Mouse (Mus musculus): ENCODE measurements around the gene AI661453.
"Not testable (repeated sequence)": the region's sequence is repeated elsewhere in the genome, so short reads cannot be mapped to it uniquely, and the experiment has no call there.

AI661453 gene

DNA sequence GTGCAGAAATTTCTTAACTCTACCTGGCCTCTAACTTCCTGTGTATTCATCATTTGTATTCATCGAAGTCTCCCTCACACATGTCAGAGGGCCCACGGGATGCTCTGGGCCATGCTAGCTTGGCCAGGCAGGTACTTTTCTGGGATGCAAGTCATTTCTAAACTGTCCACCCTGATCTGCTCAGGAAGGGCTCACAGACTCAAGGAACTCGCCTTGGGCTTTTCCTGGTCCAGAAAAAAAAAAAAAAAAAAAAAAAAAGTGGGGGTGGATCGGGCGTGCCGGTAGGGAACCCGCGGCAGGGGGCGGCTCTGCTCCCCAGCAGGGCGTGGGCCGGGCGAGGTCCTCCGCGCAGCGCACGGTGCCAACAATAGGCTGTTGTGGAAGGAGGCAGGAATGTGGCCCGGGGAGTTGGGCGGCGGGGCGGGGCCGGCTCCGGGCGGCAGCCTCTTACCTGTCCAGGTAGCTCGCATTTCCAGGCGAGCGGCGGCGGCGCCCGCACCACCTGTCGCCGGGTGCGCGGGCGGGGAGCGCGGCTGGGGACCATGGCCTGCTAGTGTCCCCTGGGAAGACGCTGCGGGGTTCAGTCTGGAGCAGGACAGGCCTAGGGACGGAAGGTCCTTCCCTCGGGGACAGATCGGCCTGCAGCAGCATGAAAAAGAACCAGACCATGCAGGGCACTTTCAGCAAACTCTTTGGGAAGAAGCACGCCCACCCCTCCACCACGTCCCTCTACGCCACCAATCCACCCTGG lies at the start of gene AI661453:
TSS of gene AI661453 (plus strand) at position 460 of the 751 bp plus-strand sequence.
- DNase-seq, result peak; percentile 81

GRCm38 (mm10) chr17:47386649-47387048 lies 49.8 kb upstream of the AI661453 start:
- DNase-seq, result peak; percentile 65

DNA sequence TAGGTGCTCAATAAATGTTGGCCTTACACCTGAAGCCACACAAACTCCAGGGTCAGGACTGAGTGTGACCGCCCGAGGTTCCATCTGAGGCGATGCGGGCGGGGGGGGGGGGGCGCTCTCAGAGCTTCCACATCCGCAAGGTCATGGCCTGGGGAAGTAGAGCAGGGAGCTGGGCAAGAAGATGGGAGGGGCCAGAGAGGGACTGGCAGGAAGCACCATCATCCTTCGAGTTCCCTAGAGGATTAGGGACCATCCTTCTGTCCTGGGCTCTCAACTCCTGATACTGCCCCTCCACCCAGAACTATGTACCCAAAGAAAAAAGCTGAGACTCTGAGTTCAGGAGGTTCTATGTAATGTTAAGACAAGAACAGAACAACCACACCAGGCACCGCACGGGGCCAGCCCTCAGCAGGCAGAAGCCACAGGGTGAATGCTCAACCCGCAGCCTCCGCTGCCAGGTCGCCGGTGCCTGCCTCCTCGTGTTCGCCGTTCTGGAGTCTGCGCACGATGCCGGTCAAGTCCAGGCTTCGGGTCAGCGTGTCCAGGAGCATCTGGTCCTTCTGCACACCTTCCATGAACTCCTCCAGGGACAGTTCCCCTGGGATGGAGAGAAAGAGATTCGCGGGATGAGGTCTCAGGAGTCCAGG lies 42.1 kb upstream of the AI661453 start:
- peak; percentile 38 for DNase-seq

DNA sequence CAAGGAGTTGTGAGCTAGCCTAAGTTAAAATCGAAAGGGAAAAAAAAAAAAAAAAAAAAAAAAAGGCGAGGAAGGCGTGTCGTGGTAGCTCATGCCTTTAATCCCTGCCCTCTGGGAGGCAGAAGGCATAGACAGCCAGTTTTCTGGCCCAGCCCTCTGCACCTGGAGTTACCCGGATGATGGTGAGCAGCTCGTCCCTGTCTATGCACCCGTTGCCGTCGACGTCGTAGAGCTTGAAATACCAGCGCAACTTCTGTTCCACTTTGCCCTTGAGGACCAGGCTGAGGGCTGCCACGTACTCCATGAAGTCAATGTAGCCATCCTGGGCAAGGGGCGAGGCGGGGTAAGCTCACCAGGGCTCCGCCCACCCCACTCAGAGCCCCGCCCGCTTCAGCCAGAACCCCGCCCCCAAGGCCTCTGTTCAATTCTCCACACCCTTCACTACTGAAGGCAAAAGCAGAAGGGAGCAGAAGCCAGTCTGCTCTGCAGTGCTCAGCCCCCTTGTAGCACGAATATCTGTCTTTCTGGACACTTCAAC lies 41.0 kb upstream of the AI661453 start:
- peak; percentile 67 for DNase-seq

- no peak for DNase-seq
Measured at GRCm38 (mm10) chr17:47399091-47399490, 37.3 kb upstream of the AI661453 start.

GRCm38 (mm10) chr17:47400451-47400850 lies 36.0 kb upstream of the AI661453 start, which contains the start of gene Guca1a:
Gene Guca1a, minus strand, starts transcription at chr17:47400584.
- DNase-seq, result no peak

- DNase-seq, result no peak
Measured at GRCm38 (mm10) chr17:47407717-47408557, 28.5 kb upstream of the AI661453 start.

DNA sequence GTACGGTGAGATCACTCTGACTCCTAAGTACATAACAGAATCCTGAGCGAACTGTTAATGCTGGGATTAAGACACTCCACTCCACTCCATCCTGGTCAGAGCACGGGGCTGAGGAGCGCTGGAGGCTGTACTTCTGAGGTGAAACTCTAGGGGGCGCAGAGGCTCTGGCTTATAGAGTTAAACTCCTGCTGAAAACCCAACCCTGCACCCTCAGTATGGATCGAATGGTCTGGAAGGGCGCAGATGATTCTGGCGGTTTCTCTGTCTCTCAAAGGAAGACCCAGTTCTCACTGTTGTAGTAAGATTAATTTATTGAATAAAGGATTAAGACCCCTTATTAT lies 27.9 kb upstream of the AI661453 start:
- DNase-seq, result peak; percentile 78

DNA sequence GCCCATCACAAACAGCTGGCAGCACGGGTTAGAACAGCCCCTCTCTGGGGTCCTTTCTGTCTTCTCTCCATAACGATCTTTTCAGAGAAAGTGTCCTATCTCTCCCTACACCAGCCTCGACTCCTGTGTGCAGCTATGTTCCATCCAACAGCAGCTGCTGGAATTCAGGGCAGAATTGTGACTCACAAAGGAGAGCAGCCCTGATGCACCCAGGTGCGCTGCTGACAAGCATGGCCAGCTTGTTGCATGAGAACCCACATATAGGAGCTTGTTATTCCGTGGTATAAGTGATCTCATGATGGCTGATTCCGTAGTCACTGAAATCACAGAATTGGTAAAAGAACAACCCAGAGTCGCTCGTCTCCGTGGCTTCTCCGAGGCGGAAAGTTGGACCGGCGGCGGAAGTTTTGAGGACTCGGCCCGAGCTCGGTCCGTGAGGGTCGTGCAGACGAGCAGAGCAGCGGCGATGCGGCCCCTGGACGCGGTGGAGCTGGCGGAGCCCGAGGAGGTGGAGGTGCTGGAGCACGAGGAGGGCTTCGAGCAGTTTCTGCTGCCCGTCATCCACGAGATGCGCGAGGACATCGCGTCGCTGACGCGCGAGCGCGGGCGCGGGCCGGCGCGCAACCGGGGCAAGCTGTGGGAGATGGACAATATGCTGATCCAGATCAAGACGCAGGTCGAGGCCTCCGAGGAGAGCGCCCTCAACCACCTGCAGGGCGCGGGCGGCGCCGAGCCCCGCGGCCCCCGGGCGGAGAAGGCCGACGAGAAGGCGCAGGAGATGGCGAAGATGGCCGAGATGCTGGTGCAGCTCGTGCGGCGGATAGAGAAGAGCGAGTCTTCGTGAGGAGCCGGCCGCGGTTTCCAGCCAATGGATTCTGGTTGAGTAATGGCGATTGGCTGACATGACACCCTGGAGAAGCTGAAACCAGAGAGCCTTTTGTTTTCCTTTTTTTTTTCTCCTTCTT lies 26.2 kb upstream of the AI661453 start:
- not testable (repeated sequence) for DNase-seq

- DNase-seq, result no peak
Measured at GRCm38 (mm10) chr17:47420195-47420594, 16.2 kb upstream of the AI661453 start.

- no peak for DNase-seq
Measured at GRCm38 (mm10) chr17:47421566-47421965, 14.8 kb upstream of the AI661453 start.

- not testable (repeated sequence) for DNase-seq
Measured at GRCm38 (mm10) chr17:47422616-47423015, 13.8 kb upstream of the AI661453 start.

GRCm38 (mm10) chr17:47424186-47424585 lies 12.2 kb upstream of the AI661453 start:
- DNase-seq, result no peak

DNA sequence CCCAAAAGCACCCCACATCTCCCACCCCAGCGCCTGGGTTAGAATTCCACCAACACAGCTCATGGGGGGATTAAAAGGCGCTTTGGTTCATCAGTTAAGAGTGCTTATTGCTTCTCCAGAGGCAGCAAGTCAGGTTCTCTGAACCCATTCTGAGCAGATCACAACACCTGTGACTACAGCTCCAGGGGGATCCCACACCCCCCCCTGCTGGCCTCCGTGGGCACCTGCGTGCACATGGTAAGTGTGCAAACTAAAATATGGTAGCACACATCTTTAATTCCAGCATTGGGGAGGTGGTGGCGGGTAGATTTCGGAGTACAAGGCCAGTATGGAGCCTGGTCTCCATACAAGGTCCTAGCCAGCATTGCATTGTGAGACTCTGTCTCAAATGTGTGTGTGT lies 9.1 kb upstream of the AI661453 start:
- no peak for DNase-seq

GRCm38 (mm10) chr17:47428831-47429304 lies 7.5 kb upstream of the AI661453 start:
- DNase-seq, result peak; percentile 85

DNA sequence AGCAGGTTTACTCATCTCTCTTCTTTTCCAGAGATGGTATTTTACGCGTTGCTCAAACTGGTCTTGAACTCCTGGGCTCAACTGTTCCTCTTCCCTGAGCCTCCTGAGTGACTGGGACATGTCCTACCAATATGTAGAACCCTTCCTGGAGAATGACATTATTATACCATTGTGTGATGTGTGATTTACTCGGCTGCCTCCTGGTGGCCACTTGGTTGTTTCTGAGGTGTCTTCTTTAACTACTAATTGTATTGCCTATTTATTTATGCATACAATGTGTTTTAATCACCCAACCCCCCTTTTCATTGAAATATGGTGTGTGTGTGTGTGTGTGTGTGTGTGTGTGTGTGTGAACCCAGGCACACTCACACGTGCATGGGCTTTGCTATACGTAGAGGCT lies 5.6 kb upstream of the AI661453 start:
- no peak for DNase-seq

GRCm38 (mm10) chr17:47436907-47437547 lies 612 bp downstream of the AI661453 start, which contains the start of gene 1700001C19Rik:
Gene 1700001C19Rik, minus strand, starts transcription at chr17:47437376.
- no peak for DNase-seq

DNA sequence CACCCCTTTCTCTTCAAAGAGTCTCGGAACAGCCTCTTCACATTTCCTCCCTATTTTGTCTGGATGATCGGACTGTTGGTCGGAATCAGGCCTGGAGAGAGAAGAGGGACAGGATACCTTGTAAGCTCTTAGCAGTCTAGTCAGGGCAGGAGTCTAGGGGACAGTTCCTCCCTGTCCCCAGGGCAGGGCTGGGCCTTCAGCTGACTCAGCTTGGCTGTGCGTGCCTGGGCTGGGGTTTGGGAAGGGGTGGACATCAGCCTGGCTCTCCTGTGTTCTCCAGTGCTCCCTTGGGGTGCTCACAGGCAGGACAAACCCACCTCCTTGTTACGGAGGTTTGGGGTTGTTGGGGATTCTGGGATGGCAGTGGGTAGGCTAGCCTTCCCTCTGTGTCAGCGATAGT lies 2.2 kb downstream of the AI661453 start:
- no peak for DNase-seq

DNA sequence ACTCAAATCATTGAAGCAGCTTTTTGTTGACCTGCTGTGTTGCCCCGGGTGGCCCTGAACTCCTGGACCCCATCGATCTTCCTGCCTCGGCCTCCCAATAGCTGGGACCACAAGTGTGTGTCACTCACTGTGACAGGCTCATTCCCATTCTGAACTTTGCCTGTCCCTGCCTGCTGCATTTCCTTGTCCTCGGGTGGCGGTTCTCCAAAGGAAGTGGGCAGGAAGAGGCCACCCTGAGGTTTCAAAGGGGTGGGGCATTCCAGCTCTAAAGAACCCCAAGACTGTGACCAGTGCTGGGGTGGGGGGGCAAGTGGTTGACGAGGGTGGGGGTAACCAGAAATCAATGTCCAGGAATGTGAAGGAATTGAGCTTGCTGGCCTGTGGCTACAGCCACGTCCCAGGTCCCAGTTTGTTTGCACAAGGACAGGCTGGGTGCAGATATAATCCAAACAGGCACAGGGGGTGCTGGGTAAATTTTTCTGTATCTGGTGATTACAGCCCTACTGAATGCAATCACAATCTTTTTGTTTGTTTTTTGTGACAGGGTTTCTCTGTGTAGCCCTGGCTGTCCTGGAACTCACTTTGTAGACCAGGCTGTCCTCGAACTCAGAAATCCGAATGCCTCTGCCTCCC lies 3.1 kb downstream of the AI661453 start:
- peak; percentile 49 for DNase-seq

DNA sequence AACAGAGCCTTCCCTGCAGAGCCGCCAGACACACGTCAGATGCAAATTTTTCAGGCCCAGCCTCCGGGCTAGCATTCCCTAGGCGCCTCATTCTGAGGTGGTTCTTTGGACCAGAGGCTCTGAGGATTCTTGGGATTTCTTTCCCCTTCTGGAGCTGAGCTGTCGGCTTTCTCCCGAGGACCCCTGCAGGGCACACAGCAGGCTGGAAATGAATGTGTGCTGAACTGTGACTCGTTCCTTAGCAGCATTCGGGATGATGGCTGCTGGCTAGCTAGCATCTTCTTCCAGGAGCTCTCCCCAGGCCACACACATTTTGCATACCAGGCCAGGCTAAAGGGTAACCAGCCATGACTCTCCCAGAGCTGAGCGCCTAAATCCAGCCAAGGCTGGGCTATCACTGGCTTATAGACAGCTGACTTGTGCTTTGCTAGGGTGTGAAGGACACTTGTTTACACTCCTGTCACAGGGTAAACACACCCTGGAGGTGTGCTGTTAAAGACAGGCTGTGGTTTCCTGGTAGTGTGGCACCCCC lies 4.0 kb downstream of the AI661453 start:
- no peak for DNase-seq

Data from lung, postnatal 10 days (tissue).